Mouse (Mus musculus) gastrocnemius, postnatal 14 days (tissue): ENCODE results near the gene Cyp2d40. TPM values are rescaled to one million over a fixed set of nuclear protein-coding genes. Genes with fewer than 3 reads are reported as not detected.

Source experiments
- microRNA-seq, 2 experiments: library from miRNA; unstranded; fragments of <30 nt; microRNA quantifications; one replicate each; pipeline ENCODE4 v1.2.0; 2021
- total RNA-seq, 2 experiments: library from RNA; stranded (reverse); gene quantifications; 2 replicates each; pipeline ENCODE4 v1.2.3; 2021

Cyp2d40 gene
- total RNA-seq, 2 experiments from 2014 or later: not detected

Small RNAs within 50 kb of the gene (microRNA-seq; reads per million reads assigned to microRNA genes)
- gene Gm27618: 0 reads per million in 2 experiments

Other genes starting within 250 kb of the Cyp2d40 start
- gene Cyp2d12, start 209.1 kb downstream of the Cyp2d40 start, total RNA-seq: not detected
- gene Cyp2d34, start 143.2 kb downstream of the Cyp2d40 start, total RNA-seq: not detected
- not detected for gene Cyp2d26, start 30.1 kb upstream of the Cyp2d40 start, total RNA-seq
- gene Tcf20, start 223.7 kb upstream of the Cyp2d40 start, total RNA-seq: 10 to 100 TPM; 21.9 to 26.0 TPM